Mouse (Mus musculus): Measurements from ENCODE around the gene Pax9. TPM values are rescaled to one million over a fixed set of nuclear protein-coding genes. Genes with fewer than 3 reads are reported as not detected.
A peak's percentile ranks its signal among the peaks of the same experiment; 100 is the strongest.

The Pax9 gene
- not detected for total RNA-seq (2021)

GRCm38 (mm10) chr12:56691427-56692079 lies at the start of gene Pax9:
Gene Pax9 (plus strand): TSS chr12:56691767.
- intact Hi-C loops (cut with DNase I), result loop anchor here (5.0 kb wide), 1 partner anchor 169 kb away; no protein-coding TSS in a partner anchor
- DNase-seq (ENCODE audit: extremely low spot score in 1 of 2, low spot score in 2 of 2), result no peak

- DNase-seq (ENCODE audit: extremely low spot score in 1 of 2, low spot score in 2 of 2), result no peak
- intact Hi-C loops (cut with DNase I), result no loop called here
Measured at GRCm38 (mm10) chr12:56669451-56670122, 22.0 kb upstream of the Pax9 start.

- DNase-seq (ENCODE audit: extremely low spot score in 1 of 2, low spot score in 2 of 2), result no peak
- intact Hi-C loops (cut with DNase I), result no loop called here
Measured at GRCm38 (mm10) chr12:56670795-56671194, 20.8 kb upstream of the Pax9 start.

GRCm38 (mm10) chr12:56674726-56675125 lies 16.8 kb upstream of the Pax9 start:
- no peak for DNase-seq (ENCODE audit: extremely low spot score in 1 of 2, low spot score in 2 of 2)
- intact Hi-C loops (cut with DNase I), result no loop called here

DNA sequence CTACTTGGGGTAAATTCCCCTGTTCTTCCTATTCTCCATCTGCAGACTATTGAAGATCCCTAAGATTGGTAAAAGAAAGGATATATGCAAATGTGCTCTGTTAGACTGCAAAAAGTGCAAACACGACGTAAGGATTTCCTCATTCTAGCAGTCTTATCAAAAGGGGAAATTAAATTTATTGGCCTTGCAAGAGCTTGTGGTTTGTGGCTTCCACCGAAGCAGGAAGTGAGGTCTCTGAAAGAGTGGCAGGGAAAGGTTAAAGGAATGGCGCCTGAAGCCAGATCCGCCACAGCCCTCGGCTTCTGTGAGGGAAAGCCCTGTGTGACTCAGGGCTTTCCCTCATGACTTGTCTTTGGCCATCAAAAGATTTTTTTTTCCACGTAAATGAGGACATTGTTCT lies 13.9 kb upstream of the Pax9 start:
- no peak for DNase-seq (ENCODE audit: extremely low spot score in 1 of 2, low spot score in 2 of 2)
- intact Hi-C loops (cut with DNase I), result no loop called here

GRCm38 (mm10) chr12:56681096-56681811 lies 10.3 kb upstream of the Pax9 start:
- DNase-seq (ENCODE audit: extremely low spot score in 1 of 2, low spot score in 2 of 2), result peak in 1 of 2 experiments; percentile 32
- intact Hi-C loops (cut with DNase I), result loop anchor here (5.0 kb wide), 2 partner anchors 306 to 506 kb away; no protein-coding TSS in a partner anchor

GRCm38 (mm10) chr12:56687640-56688481 lies 3.7 kb upstream of the Pax9 start:
- no peak for DNase-seq (ENCODE audit: extremely low spot score in 1 of 2, low spot score in 2 of 2)
- intact Hi-C loops (cut with DNase I), result loop anchor here (5.0 kb wide), 1 partner anchor 76 kb away; the partner anchor contains the start of gene Nkx2-9

- intact Hi-C loops (cut with DNase I), result loop anchor here (5.0 kb wide), 1 partner anchor 76 kb away; the partner anchor contains the start of gene Nkx2-9
- DNase-seq (ENCODE audit: extremely low spot score in 1 of 2, low spot score in 2 of 2), result no peak
Measured at GRCm38 (mm10) chr12:56688482-56688840, 3.1 kb upstream of the Pax9 start.

DNA sequence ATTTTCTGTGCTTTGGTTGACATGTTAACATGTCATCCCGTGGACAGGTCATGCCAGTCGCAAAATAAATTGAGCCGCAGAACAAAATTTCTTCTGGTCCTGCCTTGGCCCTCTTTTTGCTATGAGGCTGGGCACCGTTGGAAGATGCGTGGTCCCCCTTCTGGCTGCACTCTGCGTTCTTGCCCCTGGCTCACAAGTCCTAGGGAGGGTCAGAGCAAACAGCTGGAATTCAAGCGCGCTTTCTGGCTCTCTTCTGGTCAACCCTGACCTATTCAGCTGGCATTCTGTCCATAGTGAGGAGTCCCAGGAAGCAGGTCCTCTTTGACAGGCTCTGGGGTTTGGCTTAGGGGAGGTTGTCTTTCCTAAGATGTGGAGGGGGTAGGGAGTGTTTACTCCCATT lies 2.6 kb upstream of the Pax9 start:
- DNase-seq (ENCODE audit: extremely low spot score in 1 of 2, low spot score in 2 of 2), result no peak
- intact Hi-C loops (cut with DNase I), result loop anchor here (5.0 kb wide), 1 partner anchor 77 kb away; the partner anchor contains the start of gene Nkx2-9

- no peak for DNase-seq (ENCODE audit: extremely low spot score in 1 of 2, low spot score in 2 of 2)
- intact Hi-C loops (cut with DNase I), result loop anchor here (5.0 kb wide), 1 partner anchor 77 kb away; the partner anchor contains the start of gene Nkx2-9
Measured at GRCm38 (mm10) chr12:56689331-56689730, 2.2 kb upstream of the Pax9 start.

- intact Hi-C loops (cut with DNase I), result loop anchor here (5.0 kb wide), 2 partner anchors 77 to 167 kb away; partner anchors contain the start of gene Nkx2-9
- DNase-seq (ENCODE audit: extremely low spot score in 1 of 2, low spot score in 2 of 2), result no peak
Measured at GRCm38 (mm10) chr12:56689736-56690135, 1.8 kb upstream of the Pax9 start.

DNA sequence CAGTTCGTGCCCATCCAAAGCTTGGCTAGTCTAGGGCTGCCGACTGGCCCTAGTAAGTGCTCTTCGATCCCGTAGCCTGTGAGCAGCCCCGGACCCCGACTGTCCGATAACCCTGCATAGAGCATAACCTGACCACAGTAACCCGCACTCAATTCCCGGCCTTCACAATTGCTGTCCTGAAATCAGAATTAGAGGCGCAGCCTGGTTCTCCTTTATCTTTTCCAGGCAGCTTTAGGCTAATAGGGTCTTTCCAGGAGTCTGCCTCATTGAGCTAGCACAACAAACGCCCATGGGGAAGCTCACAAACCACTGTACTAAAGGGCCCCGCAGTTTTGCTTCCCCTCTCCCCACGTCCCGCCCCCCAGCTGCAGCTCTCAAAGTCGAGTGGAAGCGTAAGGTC lies 1.2 kb upstream of the Pax9 start:
- intact Hi-C loops (cut with DNase I), result loop anchor here (5.0 kb wide), 1 partner anchor 168 kb away; no protein-coding TSS in a partner anchor
- DNase-seq (ENCODE audit: extremely low spot score in 1 of 2, low spot score in 2 of 2), result no peak

DNA sequence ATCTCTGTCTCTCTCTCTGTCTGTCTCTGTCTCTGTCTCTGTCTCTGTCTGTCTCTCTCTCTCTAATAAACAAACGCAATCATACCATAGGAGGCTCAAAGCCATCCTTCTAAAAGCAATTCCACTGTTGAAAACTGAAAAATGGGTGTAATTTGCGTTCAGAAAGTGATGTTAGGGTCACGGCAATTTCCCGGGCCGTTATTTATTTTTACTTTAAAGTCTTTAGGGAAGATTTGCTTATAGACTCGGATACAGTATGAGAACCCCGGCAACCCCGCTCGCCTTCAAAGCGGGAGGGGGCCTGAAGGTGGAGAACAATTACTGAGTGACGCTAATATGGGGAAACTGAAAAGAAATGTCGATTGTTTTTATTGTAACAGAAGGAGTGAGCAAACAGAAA lies 566 bp upstream of the Pax9 start:
- DNase-seq (ENCODE audit: extremely low spot score in 1 of 2, low spot score in 2 of 2), result no peak
- intact Hi-C loops (cut with DNase I), result loop anchor here (5.0 kb wide), 1 partner anchor 169 kb away; no protein-coding TSS in a partner anchor

- intact Hi-C loops (cut with DNase I), result loop anchor here (5.0 kb wide), 1 partner anchor 170 kb away; no protein-coding TSS in a partner anchor
- no peak for DNase-seq (ENCODE audit: extremely low spot score in 1 of 2, low spot score in 2 of 2)
Measured at GRCm38 (mm10) chr12:56692536-56692935, 969 bp downstream of the Pax9 start.

DNA sequence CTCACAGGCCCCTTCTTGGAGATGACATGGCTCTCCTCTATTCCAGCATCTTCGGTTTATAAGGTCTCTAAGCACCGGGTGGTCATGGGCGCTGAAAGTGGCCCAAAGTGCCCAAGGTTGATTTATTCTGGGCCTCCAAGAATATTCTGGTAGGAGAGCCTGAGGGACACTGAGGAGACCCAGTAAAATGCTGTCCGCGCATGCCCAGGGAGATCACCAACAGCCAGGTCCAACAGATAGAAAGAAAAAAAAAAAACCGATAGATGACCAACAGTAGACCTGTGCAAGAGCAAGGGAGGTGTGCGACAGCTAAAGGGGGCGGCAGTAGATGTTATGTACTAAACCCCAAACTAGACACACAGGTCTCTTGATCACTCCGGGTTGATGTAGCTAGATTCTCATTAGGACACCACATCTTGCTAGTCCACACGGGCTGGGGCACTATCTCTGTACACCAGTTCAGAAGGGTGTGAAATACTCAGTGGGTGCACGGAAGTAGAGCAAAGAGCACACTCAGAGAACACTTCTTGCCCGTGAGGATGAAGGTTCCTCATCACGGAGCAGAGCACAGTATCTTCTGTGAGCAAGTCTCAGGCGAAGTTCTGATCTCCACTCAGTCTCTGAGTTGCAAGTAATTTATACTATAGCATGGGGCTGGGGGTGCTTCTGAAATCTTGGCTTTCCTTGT lies 2.0 kb downstream of the Pax9 start:
- DNase-seq (ENCODE audit: extremely low spot score in 1 of 2, low spot score in 2 of 2), result no peak
- intact Hi-C loops (cut with DNase I), result loop anchor here (5.0 kb wide), 1 partner anchor 171 kb away; no protein-coding TSS in a partner anchor

DNA sequence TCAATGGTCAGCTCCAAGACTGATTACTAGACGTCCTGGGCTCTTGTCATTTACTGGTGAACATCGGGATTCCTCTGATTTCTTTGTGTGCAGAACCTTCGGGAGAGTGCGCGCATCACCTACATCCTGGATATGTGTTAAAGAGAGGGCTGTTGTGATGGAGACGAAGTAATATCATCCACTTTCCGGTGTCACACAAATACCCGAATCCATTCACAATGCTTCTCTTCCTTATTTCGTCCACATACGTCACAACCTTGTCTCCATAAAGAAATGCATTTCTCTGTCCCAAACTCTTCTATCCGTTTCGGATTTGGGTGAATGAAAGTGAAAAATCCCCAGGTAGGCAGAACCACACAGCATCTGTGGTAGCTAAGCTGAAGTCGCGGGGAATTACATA lies 2.8 kb downstream of the Pax9 start:
- no peak for DNase-seq (ENCODE audit: extremely low spot score in 1 of 2, low spot score in 2 of 2)
- intact Hi-C loops (cut with DNase I), result loop anchor here (5.0 kb wide), 1 partner anchor 172 kb away; no protein-coding TSS in a partner anchor

- intact Hi-C loops (cut with DNase I), result loop anchor here (5.0 kb wide), 3 partner anchors 158 to 842 kb away; partner anchors contain the start of gene Nkx2-1
Measured at GRCm38 (mm10) chr12:56694936-56695335, 3.4 kb downstream of the Pax9 start.

More at GRCm38 (mm10) chr12:56694936-56695335, 3.4 kb downstream of the Pax9 start:
- no peak for DNase-seq (ENCODE audit: extremely low spot score in 1 of 2, low spot score in 2 of 2)

Data from left cerebral cortex, postnatal 10 days (tissue).